35 mouse cellular contexts compared by ENCODE assay signal in the genomic region with DNA sequence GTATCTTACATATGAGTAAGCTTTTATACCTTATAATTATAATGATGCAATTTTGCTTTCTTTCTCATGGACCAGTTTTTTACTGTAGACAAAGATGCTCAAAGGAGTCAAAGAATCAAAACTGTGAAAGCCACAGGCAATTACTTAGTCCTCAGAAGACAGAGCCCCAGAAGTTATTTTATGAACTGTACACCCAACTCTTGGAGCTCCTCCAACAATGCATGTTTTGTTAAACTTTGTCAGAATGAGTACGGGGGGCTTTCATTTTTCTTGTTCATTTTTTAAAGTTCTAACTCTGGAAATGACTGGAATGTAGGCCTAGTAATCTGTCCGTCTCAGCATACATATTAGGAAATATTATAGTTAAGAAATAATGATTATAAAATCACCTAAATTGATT.
"Had no signal": no experiment of that assay in that cellular context is flagged by ENCODE, and none has a peak within 500 bp of the region (broad histone marks: within the 10 kb centered on the region; RNA-seq: fewer than 3 reads in every experiment).

No protein-coding gene starts in this region.

- H3K27ac ChIP-seq: heart, embryonic 10.5 days; heart, embryonic 13.5 days; heart, embryonic 15.5 days; hindbrain, embryonic 10.5 days; hindbrain, embryonic 12.5 days; hindbrain, embryonic 13.5 days; hindbrain, embryonic 14.5 days; hindbrain, embryonic 15.5 days; hindbrain, postnatal 0 days; intestine, embryonic 15.5 days; kidney, embryonic 15.5 days; kidney, postnatal 0 days; layer of hippocampus, adult 2 months had no signal

- DNase-seq: heart, postnatal 10 days; heart, postnatal 14 days; heart, postnatal 36 days; heart, postnatal 4 days; kidney, adult 11 months; kidney, adult 18-20 months; kidney, adult 2 months; kidney, adult 8-10 months; kidney, adult 9 months; kidney, postnatal 10 days; kidney, postnatal 14 days; kidney, postnatal 25 days; kidney, postnatal 36 days; kidney, postnatal 4 days; layer of hippocampus, adult 9-11 months; layer of hippocampus, postnatal 36 days had no signal

- H3K36me3 ChIP-seq: heart, embryonic 10.5 days; heart, embryonic 12.5 days; heart, embryonic 13.5 days; heart, embryonic 15.5 days; hindbrain, embryonic 10.5 days; hindbrain, embryonic 12.5 days; hindbrain, embryonic 13.5 days; hindbrain, embryonic 15.5 days; intestine, embryonic 15.5 days; kidney, embryonic 15.5 days had no signal

- H3K27me3 ChIP-seq: heart, embryonic 12.5 days; heart, embryonic 13.5 days; heart, embryonic 15.5 days; hindbrain, embryonic 12.5 days; hindbrain, embryonic 13.5 days; hindbrain, embryonic 15.5 days; intestine, embryonic 15.5 days; kidney, embryonic 15.5 days had no signal

- H3K9me3 ChIP-seq: heart, embryonic 10.5 days; heart, embryonic 12.5 days; heart, embryonic 13.5 days; heart, embryonic 15.5 days; hindbrain, embryonic 10.5 days; hindbrain, embryonic 12.5 days; hindbrain, embryonic 13.5 days; hindbrain, embryonic 15.5 days; intestine, embryonic 15.5 days; kidney, embryonic 15.5 days had no signal

- ATAC-seq: hindbrain, embryonic 16.5 days; hindbrain, postnatal 0 days; inflammation-experienced regulatory T-cells, adult 6 months; intestine, embryonic 15.5 days; intestine, embryonic 16.5 days; intestine, postnatal 0 days had no signal

- H3K9ac ChIP-seq: heart, embryonic 12.5 days; heart, embryonic 13.5 days; heart, embryonic 15.5 days; hindbrain, embryonic 12.5 days; hindbrain, embryonic 13.5 days; hindbrain, embryonic 14.5 days; hindbrain, embryonic 15.5 days; intestine, embryonic 15.5 days; kidney, embryonic 15.5 days had no signal

- H3K4me3 ChIP-seq: heart, embryonic 10.5 days; heart, embryonic 12.5 days; heart, embryonic 13.5 days; heart, embryonic 15.5 days; hindbrain, embryonic 10.5 days; hindbrain, embryonic 12.5 days; hindbrain, embryonic 13.5 days; hindbrain, embryonic 15.5 days; intestine, embryonic 15.5 days; kidney, embryonic 15.5 days; layer of hippocampus, adult 2 months had no signal

- H3K4me1 ChIP-seq: heart, embryonic 10.5 days; heart, embryonic 12.5 days; heart, embryonic 13.5 days; heart, embryonic 15.5 days; hindbrain, embryonic 10.5 days; hindbrain, embryonic 12.5 days; hindbrain, embryonic 13.5 days; hindbrain, embryonic 15.5 days; intestine, embryonic 15.5 days; kidney, embryonic 15.5 days had no signal

- H3K4me2 ChIP-seq: heart, embryonic 11.5 days; heart, embryonic 12.5 days; heart, embryonic 13.5 days; heart, embryonic 15.5 days; hindbrain, embryonic 12.5 days; hindbrain, embryonic 13.5 days; hindbrain, embryonic 14.5 days; hindbrain, embryonic 15.5 days; intestine, embryonic 15.5 days; kidney, embryonic 15.5 days had no signal
